Comparison of ENCODE assay signal across 10 mouse cellular contexts in genomic region chr6:39527811-39528210, GRCm38 (mm10). TPM values are rescaled to one million over a fixed set of nuclear protein-coding genes. Genes with fewer than 3 reads are reported as not detected.
DNase-seq lines count a peak whose midpoint lies in the region; ATAC-seq and TF ChIP-seq lines count a peak whose summit lies in the region.
"Had no signal": no experiment of that assay in that cellular context is flagged by ENCODE, and none has a peak within 500 bp of the region (broad histone marks: within the 10 kb centered on the region; RNA-seq: fewer than 3 reads in every experiment).

No protein-coding gene starts in this region.

- intact Hi-C loops in left cerebral cortex, adult 2 months (cut with DNase I): loop anchor here (2.0 kb wide), 1 partner anchor 15 kb away; no protein-coding TSS in a partner anchor
- intact Hi-C loops in left cerebral cortex, postnatal 36 days (cut with DNase I): no loop called here

- no peak overlapping the region for H3K9ac ChIP-seq in forebrain, embryonic 13.5 days
- peak overlapping the region; percentile 29; the same call in 1 of the 2 replicates for H3K9ac ChIP-seq in hindbrain, embryonic 13.5 days
- H3K9ac ChIP-seq: liver, postnatal 0 days had no signal

- peak; percentile 41; the same call in 1 of the 2 replicates for ATAC-seq in forebrain, embryonic 13.5 days
- peak; percentile 28; the same call in 1 of the 2 replicates for ATAC-seq in hindbrain, embryonic 13.5 days (ENCODE audit: low FRiP score)
- peak; percentile 22; the same call in 1 of the 2 replicates for ATAC-seq in monocyte, adult 5-6 weeks (replicated peaks; ENCODE audit: insufficient number of reproducible peaks, low FRiP score, low TSS enrichment, poor library complexity, severe bottlenecking)

- H3K27me3 ChIP-seq in forebrain, embryonic 13.5 days: no peaks in the 10 kb centered on the region
- no peaks in the 10 kb centered on the region for H3K27me3 ChIP-seq in forebrain, embryonic 10.5 days (ENCODE audit: poor library complexity, severe bottlenecking)
- no peaks in the 10 kb centered on the region for H3K27me3 ChIP-seq in hindbrain, embryonic 13.5 days

- no peak for TF ChIP-seq CTCF in left cerebral cortex, adult 2 months (IDR thresholded peaks at IDR 0.05)

- peaks cover 24% of the 10 kb centered on the region for H3K4me1 ChIP-seq in forebrain, embryonic 13.5 days
- peaks cover 21% of the 10 kb centered on the region for H3K4me1 ChIP-seq in forebrain, embryonic 10.5 days
- H3K4me1 ChIP-seq in hindbrain, embryonic 13.5 days (replicated peaks): peaks cover 30% of the 10 kb centered on the region

- peak overlapping the region; percentile 78 for H3K27ac ChIP-seq in forebrain, embryonic 13.5 days
- no peak overlapping the region for H3K27ac ChIP-seq in forebrain, embryonic 10.5 days
- peak overlapping the region; percentile 80 for H3K27ac ChIP-seq in left cerebral cortex, adult 2 months
- peak overlapping the region; percentile 88 for H3K27ac ChIP-seq in hindbrain, embryonic 13.5 days

- no peaks in the 10 kb centered on the region for H3K9me3 ChIP-seq in forebrain, embryonic 13.5 days (replicated peaks)
- H3K9me3 ChIP-seq in forebrain, embryonic 10.5 days: no peaks in the 10 kb centered on the region
- no peaks in the 10 kb centered on the region for H3K9me3 ChIP-seq in hindbrain, embryonic 13.5 days

- H3K4me2 ChIP-seq in forebrain, embryonic 13.5 days: no peak overlapping the region
- H3K4me2 ChIP-seq in hindbrain, embryonic 13.5 days: 0 out of 2 replicates have a peak overlapping the region, but pooled peaks have one; percentile 26

- peaks cover 7% of the 10 kb centered on the region for H3K36me3 ChIP-seq in forebrain, embryonic 13.5 days (ENCODE audit: poor library complexity, severe bottlenecking)
- H3K36me3 ChIP-seq in forebrain, embryonic 10.5 days (replicated peaks): peaks cover 42% of the 10 kb centered on the region
- H3K36me3 ChIP-seq in hindbrain, embryonic 13.5 days: peaks cover 8% of the 10 kb centered on the region

- H3K4me3 ChIP-seq in forebrain, embryonic 13.5 days: no peak overlapping the region
- no peak overlapping the region for H3K4me3 ChIP-seq in forebrain, embryonic 10.5 days
- no peak overlapping the region; the same call in 1 of the 2 replicates for H3K4me3 ChIP-seq in left cerebral cortex, adult 2 months
- H3K4me3 ChIP-seq in hindbrain, embryonic 13.5 days: no peak overlapping the region

- WGBS in forebrain, embryonic 13.5 days: 39% methylated on average over 4 of the region's 4 CpGs
- 88% methylated on average over 4 of the region's 4 CpGs for WGBS in forebrain, embryonic 10.5 days
- WGBS in hindbrain, embryonic 13.5 days: 35% methylated on average over 4 of the region's 4 CpGs

- no peak for DNase-seq in forebrain, embryonic 10.5 days (ENCODE audit: extremely low spot score, low spot score)
- DNase-seq in left cerebral cortex, adult 2 months (ENCODE audit: extremely low spot score in 1 of 2, low spot score in 2 of 2): no peak
- no peak for DNase-seq in left cerebral cortex, postnatal 36 days (ENCODE audit: low spot score in 2 of 2)
- DNase-seq in right cerebral cortex, postnatal 4 days: no peak
- no peak for DNase-seq in gastrocnemius, postnatal 25 days
- DNase-seq: liver, postnatal 0 days had no signal

RNA-seq across cellular contexts. Expression of gene Dennd2a, which starts 29.9 kb away (rescaled TPM):
- 19.6 and 22.8 TPM in 2 replicates for polyA plus RNA-seq in forebrain, embryonic 13.5 days (2015; fragmentation: Nextera tagmentation; extraction: Ambion mirVana)
- 32.8 and 33.4 TPM in 2 replicates for polyA plus RNA-seq in forebrain, embryonic 10.5 days (2016; fragmentation: Nextera tagmentation; extraction: Ambion mirVana)
- 10 to 100 TPM; 23.2 to 25.3 TPM for total RNA-seq in left cerebral cortex, adult 2 months (2021)
- 10 to 100 TPM; 20.5 to 23.7 TPM for total RNA-seq in left cerebral cortex, postnatal 36 days (2021)
- polyA plus RNA-seq in hindbrain, embryonic 13.5 days (2015; fragmentation: Nextera tagmentation; extraction: Ambion mirVana): 25.4 and 27.5 TPM in 2 replicates
- total RNA-seq in monocyte, adult 5-6 weeks (2017): 0.43 to 0.58 TPM in 2 of 3 replicates, not detected in the other
- 1 to 10 TPM; 4.6 to 4.7 TPM for total RNA-seq in gastrocnemius, postnatal 25 days (2021)
- total RNA-seq: common myeloid progenitor, adult 5-6 weeks had no signal

RNA-seq across cellular contexts. Expression of gene Adck2, which starts 45.9 kb away (rescaled TPM):
- polyA plus RNA-seq in forebrain, embryonic 13.5 days (2015; fragmentation: Nextera tagmentation; extraction: Ambion mirVana): 35.7 and 39.0 TPM in 2 replicates
- 19.1 and 22.1 TPM in 2 replicates for polyA plus RNA-seq in forebrain, embryonic 10.5 days (2016; fragmentation: Nextera tagmentation; extraction: Ambion mirVana)
- 10 to 100 TPM; 26.6 to 29.1 TPM for total RNA-seq in left cerebral cortex, adult 2 months (2021)
- total RNA-seq in left cerebral cortex, postnatal 36 days (2021): 10 to 100 TPM; 28.5 to 31.7 TPM
- polyA plus RNA-seq in hindbrain, embryonic 13.5 days (2015; fragmentation: Nextera tagmentation; extraction: Ambion mirVana): 41.4 and 46.9 TPM in 2 replicates
- 16.8 to 27.2 TPM (median 19.6 TPM) in 3 replicates for total RNA-seq in monocyte, adult 5-6 weeks (2017)
- total RNA-seq in gastrocnemius, postnatal 25 days (2021): 1 to 10 TPM; 5.9 to 7.3 TPM

RNA-seq across cellular contexts. Expression of gene Gm42420, which starts 57.7 kb away (rescaled TPM):
- 0.79 TPM in 1 of 2 replicates, not detected in the other for polyA plus RNA-seq in forebrain, embryonic 13.5 days (2015; fragmentation: Nextera tagmentation; extraction: Ambion mirVana)
- polyA plus RNA-seq in forebrain, embryonic 10.5 days (2016; fragmentation: Nextera tagmentation; extraction: Ambion mirVana): 0.74 TPM in 1 of 2 replicates, not detected in the other
- total RNA-seq in left cerebral cortex, adult 2 months (2021): under 1 TPM in 1 of 2 experiments, not detected in 1; 0.79 TPM
- total RNA-seq in left cerebral cortex, postnatal 36 days (2021): 1 to 10 TPM in 1 of 2 experiments, not detected in 1; 1.3 TPM
- polyA plus RNA-seq in hindbrain, embryonic 13.5 days (2015; fragmentation: Nextera tagmentation; extraction: Ambion mirVana): 2.1 TPM in 1 of 2 replicates, not detected in the other
- 1.5 TPM in 1 of 3 replicates, not detected in the others for total RNA-seq in monocyte, adult 5-6 weeks (2017)
- not detected for total RNA-seq in gastrocnemius, postnatal 25 days (2021)
